8 mouse cellular contexts compared by ENCODE assay signal in the genomic region with DNA sequence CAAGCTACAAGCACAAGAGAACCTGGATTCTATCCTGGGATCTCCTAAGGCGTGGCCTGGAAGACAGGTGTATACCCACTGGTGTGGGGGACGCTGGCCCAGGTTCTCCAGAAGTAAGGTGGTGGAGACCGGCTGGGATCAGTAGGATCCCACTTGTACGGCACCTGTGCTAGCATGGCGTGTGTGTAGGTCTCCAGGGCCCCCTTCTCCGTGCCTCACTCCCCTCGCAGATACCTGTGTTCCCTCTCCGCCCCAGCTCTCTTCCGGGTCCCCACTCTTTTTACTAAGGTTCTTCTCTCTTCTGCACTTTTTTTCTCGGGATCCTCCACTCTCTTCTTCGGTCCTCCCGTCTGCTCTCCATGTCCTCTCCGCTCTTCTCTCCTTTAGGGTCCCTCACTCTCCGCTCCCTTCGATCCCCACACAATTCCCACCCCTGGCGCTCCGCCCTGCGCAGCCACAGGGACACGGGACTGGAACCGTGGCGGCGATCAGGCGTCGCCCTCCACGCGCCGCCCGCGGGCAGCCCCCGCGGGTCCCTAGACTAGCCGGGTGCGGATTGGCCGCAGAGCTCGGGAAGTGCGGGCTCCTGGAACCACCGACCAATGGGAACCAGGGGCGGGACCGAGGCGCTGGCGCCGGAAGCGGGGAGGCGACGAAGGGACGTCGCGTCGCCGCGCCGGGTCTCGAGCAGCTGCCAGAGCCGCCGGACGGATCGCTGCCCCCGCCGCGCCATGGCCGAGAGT. TPM values are rescaled to one million over a fixed set of nuclear protein-coding genes. Genes with fewer than 3 reads are reported as not detected.
DNase-seq lines count a peak whose midpoint lies in the region; ATAC-seq and TF ChIP-seq lines count a peak whose summit lies in the region.

A gene (plus strand): TSS at position 627 of the 743 bp plus-strand sequence.

- peak; percentile 97 for ATAC-seq in hindbrain, embryonic 11.5 days (ENCODE audit: low FRiP score)
- peak; percentile 99 for ATAC-seq in lung, embryonic 16.5 days (ENCODE audit: low read depth)

- peak within 1 kb of the TSS; percentile 94 for H3K9ac ChIP-seq in hindbrain, embryonic 11.5 days (ENCODE audit: low read depth, low read length)
- peak within 1 kb of the TSS; percentile 96 for H3K9ac ChIP-seq in lung, embryonic 16.5 days (ENCODE audit: low read length)

- no peaks in the 10 kb centered on the region for H3K27me3 ChIP-seq in hindbrain, embryonic 11.5 days (ENCODE audit: control insufficient read depth, insufficient read depth, low read length)
- no peaks in the 10 kb centered on the region for H3K27me3 ChIP-seq in lung, embryonic 16.5 days (ENCODE audit: control insufficient read depth, insufficient read depth, low read depth, low read length)
- no peaks in the 10 kb centered on the region for H3K27me3 ChIP-seq in thymus, adult 2 months (ENCODE audit: control insufficient read depth, insufficient read depth, low read length)

- H3K4me3 ChIP-seq in hindbrain, embryonic 11.5 days (ENCODE audit: low read depth, low read length), result peak within 1 kb of the TSS; percentile 97
- peak within 1 kb of the TSS; percentile 94 for H3K4me3 ChIP-seq in lung, embryonic 16.5 days (ENCODE audit: low read length)
- peak within 1 kb of the TSS; percentile 84 for H3K4me3 ChIP-seq in thymus, adult 2 months (ENCODE audit: control insufficient read depth, insufficient read depth, low read length)

- peak; percentile 31; the same call in 1 of the 2 replicates for TF ChIP-seq CTCF in thymus, adult 2 months (IDR thresholded peaks at IDR 0.05; ENCODE audit: borderline replicate concordance, control insufficient read depth, extremely low read depth, insufficient read depth, low read length, poor library complexity)

- H3K27ac ChIP-seq in hindbrain, embryonic 11.5 days (ENCODE audit: low read depth, low read length), result peak within 1 kb of the TSS; percentile 70
- H3K27ac ChIP-seq in lung, embryonic 16.5 days (ENCODE audit: low read length), result peak within 1 kb of the TSS; percentile 81
- peak within 1 kb of the TSS; percentile 52 for H3K27ac ChIP-seq in thymus, adult 2 months (ENCODE audit: control insufficient read depth, insufficient read depth, low read length)

- no peaks in the 10 kb centered on the region for H3K9me3 ChIP-seq in hindbrain, embryonic 11.5 days (ENCODE audit: control insufficient read depth, low read length)
- H3K9me3 ChIP-seq in lung, embryonic 16.5 days (ENCODE audit: control insufficient read depth, low read length), result no peaks in the 10 kb centered on the region

- peak; percentile 96 for TF ChIP-seq POLR2A in thymus, adult 2 months (IDR thresholded peaks at IDR 0.05; ENCODE audit: control insufficient read depth, extremely low read depth, insufficient read depth, low read length, poor library complexity)

- under 1% methylated on average over 61 of the region's 61 CpGs for WGBS in hindbrain, embryonic 11.5 days
- under 1% methylated on average over 61 of the region's 61 CpGs for WGBS in lung, embryonic 16.5 days
- 1% methylated on average over 61 of the region's 61 CpGs for WGBS in thymus, adult 2 months

- peaks cover 3% of the 10 kb centered on the region; the same call in 1 of the 2 replicates for H3K4me1 ChIP-seq in hindbrain, embryonic 11.5 days (replicated peaks; ENCODE audit: control insufficient read depth, insufficient read depth, low read length)
- peaks cover 18% of the 10 kb centered on the region for H3K4me1 ChIP-seq in lung, embryonic 16.5 days (replicated peaks; ENCODE audit: control insufficient read depth, insufficient read depth, low read length)
- peaks cover 13% of the 10 kb centered on the region for H3K4me1 ChIP-seq in thymus, adult 2 months (replicated peaks; ENCODE audit: control insufficient read depth, insufficient read depth, low read length)

- peak within 1 kb of the TSS; percentile 84 for H3K4me2 ChIP-seq in hindbrain, embryonic 11.5 days (replicated peaks; ENCODE audit: low read depth, low read length)
- peak within 1 kb of the TSS; percentile 82 for H3K4me2 ChIP-seq in lung, embryonic 16.5 days (ENCODE audit: low read depth, low read length)

- peaks cover 8% of the 10 kb centered on the region for H3K36me3 ChIP-seq in hindbrain, embryonic 11.5 days (ENCODE audit: control insufficient read depth, insufficient read depth, low read length)
- peaks cover 18% of the 10 kb centered on the region for H3K36me3 ChIP-seq in lung, embryonic 16.5 days (ENCODE audit: control insufficient read depth, insufficient read depth, low read length)
- peaks cover 25% of the 10 kb centered on the region for H3K36me3 ChIP-seq in thymus, adult 2 months (ENCODE audit: control insufficient read depth, insufficient read depth, low read length)

- peak; percentile 90 for DNase-seq in NIH3T3 (ENCODE audit: low read depth)
- DNase-seq in cerebellum, postnatal 10 days, result peak; percentile 97 to 98
- DNase-seq in frontal cortex, postnatal 10 days (ENCODE audit: low spot score in 2 of 2), result peak; percentile 90 to 95
- peak; percentile 95 for DNase-seq in hindbrain, embryonic 11.5 days (ENCODE audit: low spot score)
- peak; percentile 95 for DNase-seq in layer of hippocampus, adult 9-11 months
- DNase-seq in ovary, adult 18-20 months (ENCODE audit: low spot score), result peak; percentile 92
- peak; percentile 93 for DNase-seq in thymus, adult 2 months

RNA-seq across cellular contexts. Expression of the gene that starts here (rescaled TPM):
- 380 and 436 TPM in 2 replicates for polyA plus RNA-seq in hindbrain, embryonic 11.5 days (2014; fragmentation: Nextera tagmentation; extraction: Ambion mirVana)
- polyA plus RNA-seq in lung, embryonic 16.5 days (2015; fragmentation: Nextera tagmentation; extraction: Ambion mirVana), result 319 and 355 TPM in 2 replicates
- polyA plus RNA-seq in thymus, adult 2 months (2012; rRNA removed), result 142 and 152 TPM in 2 replicates

Comparison
In these comparisons a context has a peak if more than half of its experiments do, and no peak if none do; other contexts are left out.
1. Peak in every context shown above with its lines: DNase-seq, ATAC-seq, H3K4me3 ChIP-seq and H3K27ac ChIP-seq.